Mouse (Mus musculus) myocyte (in vitro differentiated cells): ENCODE data around the gene Ptpn3. TPM values are rescaled to one million over a fixed set of nuclear protein-coding genes. Genes with fewer than 3 reads are reported as not detected.
"Not testable (repeated sequence)": the region's sequence is repeated elsewhere in the genome, so short reads cannot be mapped to it uniquely, and the experiment has no call there.

ENCODE experiments used
- H3K27me3 ChIP-seq: one replicate; pipeline ENCODE4 v1.6.1; 2011; ENCODE audit not compliant: control insufficient read depth, insufficient read depth, insufficient read length
- H3K36me3 ChIP-seq: one replicate; pipeline ENCODE4 v1.6.1; 2011; ENCODE audit not compliant: control insufficient read depth, insufficient read depth
- H3K4me2 ChIP-seq: one replicate; pipeline ENCODE4 v1.6.1; 2011; ENCODE audit warnings: low read depth, control low read depth
- H3K4me3 ChIP-seq: one replicate; pipeline ENCODE4 v1.5.1; 2011; ENCODE audit warnings: mild to moderate bottlenecking, control low read depth, moderate library complexity
- H3K79me2 ChIP-seq: one replicate; pipeline ENCODE4 v1.6.1; 2011; ENCODE audit not compliant: control insufficient read depth, insufficient read depth
- H3ac ChIP-seq: one replicate; pipeline ENCODE4 v1.6.1; 2011; ENCODE audit not compliant: control insufficient read depth, insufficient read length
- CEBPB ChIP-seq: IDR thresholded peaks from 2 replicates; pipeline ENCODE4 v1.6.1; 2011; ENCODE audit warnings: mild to moderate bottlenecking, moderate library complexity; ENCODE audit not compliant: poor library complexity, insufficient read depth, severe bottlenecking
- E2F4 ChIP-seq: IDR thresholded peaks from one replicate; pipeline ENCODE4 v1.6.1; 2011; ENCODE audit warnings: mild to moderate bottlenecking, control low read depth, moderate library complexity; ENCODE audit not compliant: insufficient read depth
- MAX ChIP-seq: IDR thresholded peaks from one replicate; pipeline ENCODE4 v1.6.1; 2011; ENCODE audit warnings: low read depth, mild to moderate bottlenecking, control low read depth
- MYOD1 ChIP-seq, 3 experiments: IDR thresholded peaks; one replicate each; pipeline ENCODE4 v1.6.1; 2011; ENCODE audit warnings: control low read depth in 2 of 3, low read depth in 2 of 3, mild to moderate bottlenecking in 2 of 3, moderate library complexity in 1 of 3; ENCODE audit not compliant: insufficient read length in 2 of 3, control insufficient read depth in 1 of 3
- MYOG ChIP-seq, 3 experiments: IDR thresholded peaks; one replicate each; pipeline ENCODE4 v1.6.1; 2011; ENCODE audit warnings: control low read depth in 2 of 3, low read depth in 2 of 3, mild to moderate bottlenecking in 2 of 3; ENCODE audit not compliant: insufficient read length in 2 of 3, control insufficient read depth in 1 of 3, insufficient read depth in 1 of 3
- POLR2A ChIP-seq: IDR thresholded peaks from one replicate; pipeline ENCODE4 v1.6.1; 2011; ENCODE audit warnings: low read depth, mild to moderate bottlenecking, control low read depth, moderate library complexity; ENCODE audit not compliant: insufficient read length
- POLR2AphosphoS2 ChIP-seq: IDR thresholded peaks from one replicate; pipeline ENCODE4 v1.6.1; 2011; ENCODE audit warnings: low read depth, control low read depth; ENCODE audit not compliant: insufficient read length
- REST ChIP-seq: IDR thresholded peaks from one replicate; pipeline ENCODE4 v1.6.1; 2011; ENCODE audit warnings: mild to moderate bottlenecking, control low read depth, moderate library complexity; ENCODE audit not compliant: insufficient read depth, insufficient read length
- SRF ChIP-seq: IDR thresholded peaks from one replicate; pipeline ENCODE4 v1.6.1; 2011; ENCODE audit warnings: low read depth; ENCODE audit not compliant: control insufficient read depth, insufficient read length
- TCF12 ChIP-seq: IDR thresholded peaks from one replicate; pipeline ENCODE4 v1.6.1; 2011; ENCODE audit warnings: mild to moderate bottlenecking, control low read depth; ENCODE audit not compliant: poor library complexity, insufficient read depth, severe bottlenecking
- TCF3 ChIP-seq: IDR thresholded peaks from one replicate; pipeline ENCODE4 v1.6.1; 2011; ENCODE audit warnings: low read depth, control low read depth; ENCODE audit not compliant: insufficient read length
- USF1 ChIP-seq: IDR thresholded peaks from one replicate; pipeline ENCODE4 v1.6.1; 2011; ENCODE audit warnings: low read depth, mild to moderate bottlenecking, control low read depth, moderate library complexity
- polyA plus RNA-seq: library from polyadenylated mRNA; unstranded; fragments of >200 nt; fragmentation: generic; extraction: Trizol; gene quantifications from one replicate; pipeline ENCODE4 v1.2.1, GENCODE M21; 2012; ENCODE audit warnings: missing spikeins

Ptpn3 gene
- polyA plus RNA-seq, 1 experiment: 3.1 TPM

- no peaks in the 10 kb centered on the region for H3K79me2 ChIP-seq
- H3K27me3 ChIP-seq: no peaks in the 10 kb centered on the region
- H3ac ChIP-seq: no peak overlapping the region
- no peaks in the 10 kb centered on the region for H3K36me3 ChIP-seq
- TF ChIP-seq E2F4 (no peak), POLR2AphosphoS2 (no peak), USF1 (no peak)
- no peak overlapping the region for H3K4me3 ChIP-seq
- no peak overlapping the region for H3K4me2 ChIP-seq
Measured at GRCm38 (mm10) chr4:57270991-57271390, 30.6 kb downstream of the Ptpn3 start.

DNA sequence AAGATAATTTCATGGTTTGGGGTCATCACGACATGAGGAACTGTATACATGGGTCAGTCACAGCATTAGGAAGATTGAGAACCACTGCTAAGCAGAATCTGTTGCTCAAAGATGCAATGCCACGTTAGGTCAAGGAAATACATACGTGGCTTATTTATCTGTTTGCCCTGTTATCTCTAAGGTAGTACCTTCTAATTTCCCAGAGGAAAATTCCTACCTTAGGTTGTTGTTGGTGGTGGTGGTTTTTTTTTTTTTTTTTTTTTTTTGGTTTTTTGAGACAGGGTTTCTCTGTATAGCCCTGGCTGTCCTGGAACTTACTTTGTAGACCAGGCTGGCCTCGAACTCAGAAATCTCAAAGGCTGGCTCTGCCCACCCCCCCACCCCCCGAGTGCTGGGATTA lies 31.1 kb downstream of the Ptpn3 start:
- H3K4me3 ChIP-seq, H3K27me3 ChIP-seq, H3K36me3 ChIP-seq, H3ac ChIP-seq, H3K4me2 ChIP-seq, H3K79me2 ChIP-seq: not testable (repeated sequence)

DNA sequence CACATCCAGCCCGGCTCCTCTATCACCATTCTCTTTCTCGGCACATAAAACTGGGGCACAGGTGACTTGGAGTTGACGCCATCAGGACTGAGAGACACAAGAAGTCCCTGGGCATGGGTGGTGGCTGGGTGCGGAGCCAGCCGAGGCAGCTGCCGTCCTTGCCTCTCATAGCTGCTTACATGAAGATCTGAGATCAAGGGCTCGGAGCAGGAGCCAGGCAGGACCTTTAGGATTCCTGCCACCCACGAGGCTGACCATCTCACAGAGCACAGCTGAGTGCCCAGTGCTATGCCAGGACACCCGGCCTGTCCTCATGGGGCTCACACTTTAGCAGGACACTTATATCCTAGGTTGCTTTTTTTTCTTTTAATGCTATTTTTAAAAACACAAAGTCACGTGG lies 32.3 kb downstream of the Ptpn3 start:
- Histone ChIP-seq H3K36me3 (no peaks in the 10 kb centered on the region), H3K27me3 (no peaks in the 10 kb centered on the region), H3K4me3 (no peak overlapping the region), H3ac (no peak overlapping the region), H3K4me2 (no peak overlapping the region), H3K79me2 (no peaks in the 10 kb centered on the region)
- no peak for TF ChIP-seq USF1
- TF ChIP-seq MYOD1 (IDR thresholded peaks at IDR 0.05; ENCODE audit: control insufficient read depth in 1 of 3, insufficient read length in 2 of 3, low read depth in 2 of 3): peak in 1 of 3 experiments; percentile 66
- TF ChIP-seq MYOG (IDR thresholded peaks at IDR 0.05; ENCODE audit: control insufficient read depth in 1 of 3, insufficient read depth in 1 of 3, insufficient read length in 2 of 3, low read depth in 2 of 3): peak in 1 of 3 experiments; percentile 5

DNA sequence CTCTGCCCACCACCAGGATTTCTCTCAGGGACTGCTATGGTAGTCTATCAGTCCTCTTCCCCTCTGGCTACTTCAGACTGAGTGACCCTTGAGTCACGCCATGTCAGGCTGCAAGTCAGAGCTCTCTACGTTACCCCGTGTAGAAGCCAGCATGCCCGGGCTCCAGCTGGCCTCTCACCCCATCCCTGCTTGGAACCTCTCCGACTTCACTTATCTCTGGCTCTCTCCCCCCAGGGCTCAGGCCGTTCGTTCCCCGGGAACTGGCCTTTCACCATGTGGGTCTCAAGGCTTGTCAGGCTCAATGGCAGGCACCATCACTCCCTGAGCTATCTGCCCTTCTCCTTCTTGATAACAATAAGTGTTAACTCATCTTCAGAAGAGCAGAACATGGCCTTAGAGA lies 33.3 kb downstream of the Ptpn3 start:
- H3K4me3 ChIP-seq: no peak overlapping the region
- H3K4me2 ChIP-seq: no peak overlapping the region
- no peaks in the 10 kb centered on the region for H3K27me3 ChIP-seq
- H3K36me3 ChIP-seq: no peaks in the 10 kb centered on the region
- no peak for TF ChIP-seq SRF
- TF ChIP-seq MAX: no peak
- no peak for TF ChIP-seq POLR2A
- no peak for TF ChIP-seq TCF12
- no peak for TF ChIP-seq POLR2AphosphoS2
- no peak for TF ChIP-seq E2F4
- no peak for TF ChIP-seq MYOG (IDR thresholded peaks at IDR 0.05; ENCODE audit: control insufficient read depth in 1 of 3, insufficient read depth in 1 of 3, insufficient read length in 2 of 3, low read depth in 2 of 3)
- no peaks in the 10 kb centered on the region for H3K79me2 ChIP-seq
- H3ac ChIP-seq: no peak overlapping the region

GRCm38 (mm10) chr4:57266389-57266788 lies 35.2 kb downstream of the Ptpn3 start:
- no peak for TF ChIP-seq MYOG (IDR thresholded peaks at IDR 0.05; ENCODE audit: control insufficient read depth in 1 of 3, insufficient read depth in 1 of 3, insufficient read length in 2 of 3, low read depth in 2 of 3)
- TF ChIP-seq USF1: no peak
- no peak for TF ChIP-seq MYOD1 (IDR thresholded peaks at IDR 0.05; ENCODE audit: control insufficient read depth in 1 of 3, insufficient read length in 2 of 3, low read depth in 2 of 3)
- TF ChIP-seq REST: no peak
- TF ChIP-seq TCF3: no peak
- TF ChIP-seq SRF: no peak
- TF ChIP-seq POLR2AphosphoS2: no peak
- TF ChIP-seq E2F4: no peak
- H3K4me3 ChIP-seq: no peak overlapping the region
- no peaks in the 10 kb centered on the region for H3K79me2 ChIP-seq
- no peaks in the 10 kb centered on the region for H3K36me3 ChIP-seq
- H3ac ChIP-seq: no peak overlapping the region
- no peaks in the 10 kb centered on the region for H3K27me3 ChIP-seq
- no peak overlapping the region for H3K4me2 ChIP-seq

GRCm38 (mm10) chr4:57263695-57264094 lies 37.9 kb downstream of the Ptpn3 start:
- Histone ChIP-seq H3ac (no peak overlapping the region), H3K4me3 (no peak overlapping the region), H3K27me3 (no peaks in the 10 kb centered on the region), H3K36me3 (peaks cover 3% of the 10 kb centered on the region), H3K79me2 (no peaks in the 10 kb centered on the region), H3K4me2 (no peak overlapping the region)
- no peak for TF ChIP-seq REST
- TF ChIP-seq CEBPB: 0 out of 2 replicates have a peak, but pooled peaks have one; percentile 32
